Mouse (Mus musculus) common myeloid progenitor, adult 5-6 weeks (primary cell): Measurements from ENCODE around the gene Col23a1. TPM values are rescaled to one million over a fixed set of nuclear protein-coding genes. Genes with fewer than 3 reads are reported as not detected.

Experiments
- ATAC-seq: replicated peaks from 2 replicates; pipeline ENCODE4 v1.8.0; 2016; ENCODE audit warnings: low read depth, mild to moderate bottlenecking, moderate TSS enrichment, inconsistent platforms; ENCODE audit not compliant: poor library complexity, severe bottlenecking
- total RNA-seq: library from RNA; stranded (forward); fragments of 200-1000, 187-1606 nt; gene quantifications from 2 replicates; pipeline ENCODE4 v1.2.3, GENCODE M21; 2017

Gene Col23a1
- total RNA-seq, 1 experiment from 2014 or later, result 0.18 TPM

DNA sequence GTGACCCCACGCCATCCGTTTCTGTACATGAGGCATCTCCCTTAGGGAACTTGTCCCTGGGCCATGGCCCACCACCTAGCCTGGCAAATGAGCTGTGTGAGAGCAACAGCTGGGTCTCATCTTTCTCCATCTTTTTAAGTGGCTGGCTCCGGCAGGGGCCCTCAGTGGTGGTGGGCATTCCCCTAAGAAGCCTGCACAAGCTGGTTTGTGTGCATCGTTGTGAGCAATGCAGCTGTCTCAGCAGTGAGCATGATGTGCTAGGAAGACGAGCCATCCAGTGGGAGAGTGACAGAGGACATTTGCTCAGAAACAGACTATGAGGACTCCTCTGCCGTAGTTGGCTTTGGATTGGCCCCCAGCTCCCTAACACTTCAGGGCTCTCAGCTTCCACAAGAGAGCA is 179.0 kb downstream of the Col23a1 start:
- ATAC-seq, result no peak

DNA sequence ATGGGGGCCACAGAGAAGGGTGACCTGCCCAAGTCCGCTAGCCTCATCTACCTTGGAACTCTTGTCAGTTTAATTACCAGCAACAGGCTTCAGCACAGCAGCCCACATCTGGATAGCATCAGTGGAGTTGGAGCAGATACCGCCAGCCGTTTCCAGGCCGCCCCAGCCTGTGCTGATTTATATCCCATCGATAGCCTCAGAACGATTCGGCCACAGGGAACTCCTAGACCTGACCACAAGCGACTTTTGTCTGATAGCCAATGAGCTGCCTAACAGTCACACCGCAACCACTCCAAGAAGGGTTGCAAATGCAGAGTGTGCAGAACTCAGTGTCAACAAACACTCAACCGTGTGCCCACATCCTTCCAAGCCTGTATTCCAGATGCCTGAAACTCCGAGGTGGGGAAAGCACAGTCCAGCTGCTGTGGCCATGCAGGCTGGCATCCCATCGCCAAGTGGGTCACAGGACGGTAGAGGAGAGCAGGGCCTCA is 179.7 kb downstream of the Col23a1 start:
- no peak for ATAC-seq

DNA sequence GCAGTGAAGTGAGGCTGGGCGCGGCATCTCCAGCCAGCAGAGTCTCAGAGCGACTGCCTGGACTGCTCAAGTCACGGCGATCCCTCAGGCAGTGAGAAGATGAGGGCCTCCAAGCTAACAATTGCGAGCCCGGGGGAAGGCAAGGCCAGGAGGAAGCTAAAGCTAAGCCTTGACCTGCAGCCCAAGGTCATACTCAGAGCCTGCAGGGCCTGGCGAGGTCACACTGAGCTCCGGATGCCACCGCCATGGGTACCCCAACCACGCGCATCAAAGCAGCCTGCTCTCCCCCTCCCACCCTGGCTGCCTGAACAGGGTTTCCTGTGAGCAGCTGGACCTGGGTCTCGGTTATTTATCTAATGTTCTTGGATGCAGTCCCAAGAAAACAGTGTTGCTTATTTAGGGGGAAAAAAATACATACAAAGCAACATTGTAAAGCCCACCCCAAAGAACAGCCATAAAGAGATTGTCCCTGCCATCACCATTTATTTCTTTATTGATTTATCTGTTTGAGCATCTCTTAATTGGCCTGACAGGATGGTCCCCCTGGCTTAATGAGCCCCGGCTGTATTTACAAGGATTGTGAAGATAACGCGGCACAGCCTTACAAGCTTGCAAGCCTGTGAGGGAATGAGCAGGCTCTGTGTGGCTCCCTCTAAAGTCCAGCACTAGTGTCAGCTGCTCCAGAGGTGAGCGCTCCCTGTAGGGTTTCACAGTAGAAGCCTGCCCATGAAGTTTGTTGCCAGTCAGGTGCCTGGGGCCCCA is 180.8 kb downstream of the Col23a1 start:
- ATAC-seq, result no peak

DNA sequence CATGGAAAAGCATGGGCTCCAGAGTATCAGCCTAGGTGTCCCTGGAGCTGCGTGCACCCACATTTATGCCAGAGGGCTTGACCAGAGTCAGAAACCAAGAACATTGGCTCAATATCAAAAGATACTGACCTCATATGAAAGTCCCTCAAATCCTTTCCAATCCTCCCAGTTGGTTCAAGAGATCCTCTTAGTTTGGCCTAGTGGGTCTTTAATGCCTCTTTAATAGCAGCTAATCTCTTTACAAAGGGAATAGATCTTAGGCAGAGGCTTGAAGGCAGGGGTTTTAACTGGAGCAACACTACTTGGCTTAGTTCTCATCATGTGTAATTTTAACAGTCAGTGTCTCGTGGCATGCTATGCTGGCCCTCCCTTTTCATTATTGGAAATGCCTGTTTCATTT is 184.0 kb downstream of the Col23a1 start:
- no peak for ATAC-seq

DNA sequence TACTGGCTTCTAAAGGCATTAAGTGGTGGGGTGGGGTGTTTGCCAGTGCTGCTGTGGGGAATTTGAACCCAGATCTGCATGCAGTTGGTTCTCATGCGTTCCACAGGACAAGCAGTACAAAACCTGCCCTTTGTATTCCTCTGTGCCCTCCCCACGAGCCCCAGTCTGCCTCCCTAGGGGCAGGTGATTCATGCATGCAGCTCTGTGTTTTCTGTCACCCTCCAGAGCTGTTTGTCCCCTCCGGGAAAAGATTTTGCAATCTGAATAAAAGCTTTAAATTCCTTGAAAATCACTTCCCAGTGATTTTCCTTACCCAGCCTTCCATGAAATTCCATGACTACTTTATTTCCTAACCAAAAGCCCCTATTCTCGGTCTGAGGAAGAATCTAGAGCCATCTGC is 186.8 kb downstream of the Col23a1 start:
- ATAC-seq, result no peak

DNA sequence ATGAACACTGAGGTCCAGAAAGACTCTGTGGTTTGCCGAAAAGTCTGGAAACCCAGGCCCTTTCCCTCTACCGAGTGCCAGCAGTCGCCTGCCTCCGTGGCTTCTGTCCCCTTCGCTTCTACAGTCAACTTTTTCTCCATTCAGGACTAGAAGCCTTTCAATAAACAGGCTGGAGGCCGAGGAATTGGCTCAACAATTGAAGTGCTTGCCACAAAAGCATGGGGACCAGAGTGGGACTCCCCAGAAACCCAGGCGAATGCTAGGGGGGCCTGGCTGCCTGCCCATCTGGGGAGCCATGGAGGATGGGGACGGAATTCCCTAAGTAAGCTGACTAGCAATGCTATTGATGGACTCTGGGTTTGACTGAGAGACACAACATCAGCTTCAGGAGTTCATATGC is 187.9 kb downstream of the Col23a1 start:
- ATAC-seq, result no peak

DNA sequence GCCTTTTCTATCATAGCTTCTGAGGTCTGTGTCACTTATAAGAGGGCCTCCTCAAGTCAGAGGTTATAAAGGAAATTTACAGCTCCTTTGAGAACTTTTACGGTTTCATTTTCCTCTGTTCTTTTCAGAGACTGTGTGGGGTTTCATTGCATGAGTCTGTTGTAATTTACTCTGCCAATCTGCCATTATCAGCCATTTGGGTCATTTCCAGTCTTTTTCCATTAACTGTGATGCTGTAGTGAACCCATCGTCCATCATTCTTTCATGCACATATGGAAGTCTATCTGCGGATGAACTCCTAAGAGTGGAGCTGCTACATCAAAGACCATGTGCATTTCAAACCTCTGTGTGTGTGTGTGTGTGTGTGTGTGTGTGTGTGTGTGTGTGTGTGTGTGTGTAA is 192.5 kb downstream of the Col23a1 start:
- no peak for ATAC-seq

DNA sequence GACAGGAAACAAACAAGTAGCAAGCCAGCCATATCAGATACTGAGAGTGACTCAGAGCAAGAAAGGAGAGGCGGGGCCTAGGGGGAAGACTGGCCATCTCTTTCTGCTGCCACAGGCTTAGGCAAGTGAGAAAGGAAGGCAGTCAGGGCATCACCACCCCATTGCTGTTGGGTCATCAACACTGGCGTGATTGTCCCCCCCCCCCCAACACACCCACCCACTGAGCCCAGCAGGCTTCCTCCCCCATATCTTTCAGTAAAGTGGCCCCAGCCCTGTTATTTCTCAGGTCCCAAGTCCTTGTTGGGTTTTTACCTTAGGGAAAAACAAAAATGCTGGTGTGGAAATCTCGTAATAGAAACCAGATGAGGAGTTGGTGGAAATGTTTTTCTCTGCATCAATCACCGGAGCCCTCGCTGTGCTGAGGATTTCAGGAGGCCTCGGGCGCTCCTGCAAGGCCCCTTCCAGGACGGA is 195.4 kb downstream of the Col23a1 start:
- no peak for ATAC-seq

DNA sequence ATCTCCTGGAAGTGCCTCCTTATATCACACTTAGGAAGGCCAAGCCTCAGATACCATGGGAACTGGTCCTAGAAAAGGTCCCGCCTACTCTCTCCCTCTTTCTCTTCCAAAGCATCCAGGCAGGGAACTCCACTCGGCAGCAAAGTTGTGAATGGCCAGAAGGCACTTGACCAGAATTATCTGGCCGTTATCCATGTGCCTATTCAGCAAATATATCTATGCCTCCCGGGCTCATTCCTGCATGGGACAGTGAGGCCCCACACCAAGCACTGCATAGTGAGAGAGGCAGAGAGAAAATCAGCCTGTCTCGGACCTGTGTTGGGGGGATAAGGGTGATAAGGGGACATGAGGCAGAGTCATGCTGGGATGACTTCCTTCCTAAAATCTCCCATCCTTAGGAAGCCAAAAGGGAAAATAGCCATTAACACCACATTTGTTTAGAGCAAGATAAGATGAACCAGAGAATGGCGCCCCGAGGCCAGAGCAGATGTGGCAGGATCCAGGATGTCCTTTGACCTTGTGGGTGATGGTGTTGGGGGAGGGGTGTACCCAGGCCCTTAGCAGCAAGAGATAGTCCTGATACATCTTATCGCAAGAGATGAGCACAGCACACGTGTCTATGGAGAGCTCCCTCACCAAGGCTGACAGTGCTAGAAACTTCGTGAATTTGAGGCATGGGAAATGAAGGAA is 196.2 kb downstream of the Col23a1 start:
- ATAC-seq, result no peak

DNA sequence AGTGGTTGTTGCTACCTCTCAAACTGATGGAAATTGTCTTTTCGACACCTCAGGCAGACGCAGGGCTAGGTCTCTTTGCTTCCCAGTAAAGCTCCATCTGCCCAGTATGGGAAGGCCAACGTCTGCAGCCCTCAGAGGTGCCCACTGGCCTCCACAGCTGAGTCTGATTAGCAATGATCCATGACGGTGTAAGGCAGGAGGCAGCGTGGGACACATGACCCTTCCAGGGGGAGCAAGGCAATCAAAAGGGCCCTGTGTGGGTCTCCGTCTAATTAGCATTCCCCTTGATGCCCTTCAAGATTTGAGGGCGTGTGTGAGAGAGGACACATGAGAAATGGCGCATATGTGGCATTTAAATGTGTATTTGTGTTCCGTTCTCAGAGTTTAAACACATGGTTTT is 199.1 kb downstream of the Col23a1 start:
- no peak for ATAC-seq

DNA sequence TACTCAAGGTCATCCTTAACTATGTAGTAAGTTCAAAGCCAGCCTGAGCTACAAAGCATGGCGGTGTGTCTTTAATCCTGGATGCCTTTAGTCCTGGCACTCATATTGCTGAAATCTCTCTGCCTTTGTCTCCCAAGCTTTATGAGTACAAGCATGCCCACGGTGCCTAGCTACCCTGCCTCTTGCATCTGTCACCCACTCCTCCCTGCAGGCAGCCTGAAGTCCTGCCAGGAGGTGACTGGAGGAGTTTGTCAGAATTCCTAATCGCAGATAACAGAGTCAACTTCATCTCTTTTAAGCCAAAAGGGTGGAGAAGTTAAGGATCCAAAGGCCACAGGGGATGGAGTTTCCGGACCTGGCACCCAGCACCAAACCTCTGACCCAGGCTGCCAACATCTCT is 203.7 kb downstream of the Col23a1 start:
- ATAC-seq, result no peak

DNA sequence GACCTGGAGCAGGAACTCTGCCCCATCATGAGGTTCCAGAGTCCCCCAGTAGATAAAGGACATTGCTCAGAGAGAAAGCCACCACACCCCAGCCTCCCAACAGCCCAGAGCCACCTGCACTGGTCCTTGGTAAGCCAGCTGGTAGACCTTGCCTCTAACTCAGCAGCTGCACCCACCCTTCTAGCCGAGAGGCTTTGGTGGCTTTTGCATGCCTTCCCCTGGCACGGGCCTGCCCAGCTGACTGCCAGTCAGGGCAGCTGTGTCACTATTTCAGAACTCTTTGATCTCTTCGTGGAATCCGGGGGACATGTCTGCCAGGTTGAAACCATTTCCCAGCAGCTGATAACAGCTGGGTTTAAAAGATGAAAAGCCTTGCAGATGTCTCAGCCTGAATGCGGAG is 204.5 kb downstream of the Col23a1 start:
- ATAC-seq, result no peak

DNA sequence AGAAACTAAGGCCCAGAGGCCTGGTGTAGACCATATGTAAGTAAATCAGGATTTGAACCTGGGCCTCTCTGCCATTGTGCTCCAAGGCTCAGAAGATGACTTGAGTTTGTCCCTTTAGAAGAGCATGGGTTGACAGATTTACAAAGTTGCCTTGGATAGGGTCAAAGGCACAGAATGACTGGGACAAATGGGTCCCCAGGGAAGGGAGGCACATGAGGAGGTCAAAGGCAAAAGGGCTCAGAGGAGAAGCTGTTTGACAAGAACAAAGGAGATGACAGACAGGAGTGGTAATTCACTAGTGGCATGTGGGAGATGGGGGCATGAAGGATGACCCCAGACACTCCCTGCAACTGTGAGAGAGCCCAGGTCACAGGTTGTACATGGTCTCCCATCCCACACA is 210.1 kb downstream of the Col23a1 start:
- ATAC-seq, result no peak

DNA sequence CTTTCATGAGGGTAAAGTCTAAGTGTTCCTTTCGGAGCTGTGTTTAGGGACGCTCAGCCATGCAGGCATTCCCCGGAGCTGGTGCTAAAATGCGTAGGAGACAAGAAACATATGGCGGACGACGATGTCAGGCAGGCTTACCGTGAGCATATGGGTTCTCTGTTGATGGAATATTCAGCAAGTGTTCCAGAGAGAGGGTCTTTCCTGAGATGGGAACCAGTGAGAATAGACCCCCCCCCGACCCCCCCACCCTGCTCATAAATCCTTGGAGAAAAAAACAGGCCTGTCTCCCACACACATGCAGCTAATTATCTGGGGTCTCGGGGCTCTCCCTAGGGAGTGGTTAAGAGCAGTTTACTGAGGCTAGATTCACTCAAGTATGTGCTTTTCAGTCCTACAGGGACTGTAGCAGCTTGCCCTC is 212.7 kb downstream of the Col23a1 start:
- no peak for ATAC-seq

DNA sequence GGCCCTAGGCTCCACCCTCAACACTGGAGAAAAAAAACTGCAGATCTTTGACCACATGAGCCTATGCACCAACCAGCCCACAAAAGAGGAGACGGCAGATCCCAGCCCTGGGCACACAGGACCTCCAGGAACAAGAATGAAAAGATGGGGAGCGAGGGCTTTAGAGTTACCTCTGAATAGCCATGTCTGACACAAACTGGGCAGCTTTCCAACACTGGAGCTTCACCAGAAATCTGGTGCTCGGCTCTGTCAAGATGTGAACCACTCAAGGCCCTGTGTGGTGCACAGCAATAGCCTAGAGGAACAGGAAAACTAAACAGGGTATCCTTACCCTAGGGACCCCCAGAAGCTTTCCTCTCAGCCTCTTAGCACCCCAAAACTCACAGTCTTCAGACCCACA is 215.2 kb downstream of the Col23a1 start:
- ATAC-seq, result no peak

DNA sequence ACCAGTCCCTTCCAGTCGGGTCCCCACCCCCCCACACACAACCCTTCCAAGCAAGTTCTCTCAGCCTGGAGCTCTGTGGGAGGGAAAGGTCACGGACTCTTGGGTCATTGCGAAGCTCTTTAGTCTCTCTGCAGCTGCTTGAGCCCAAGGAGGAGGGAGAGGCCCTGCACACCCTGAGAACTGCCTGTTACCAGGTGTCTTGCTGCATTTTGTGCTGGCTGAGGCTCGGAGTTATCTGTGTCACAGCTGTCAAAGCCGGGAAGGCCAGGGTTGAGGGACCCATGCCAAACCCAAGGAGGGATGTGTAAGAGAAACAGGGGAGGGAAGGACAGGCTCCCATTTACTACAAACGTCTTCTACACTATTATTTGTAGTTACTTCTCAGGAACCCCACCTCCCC is 218.3 kb downstream of the Col23a1 start:
- ATAC-seq, result no peak

DNA sequence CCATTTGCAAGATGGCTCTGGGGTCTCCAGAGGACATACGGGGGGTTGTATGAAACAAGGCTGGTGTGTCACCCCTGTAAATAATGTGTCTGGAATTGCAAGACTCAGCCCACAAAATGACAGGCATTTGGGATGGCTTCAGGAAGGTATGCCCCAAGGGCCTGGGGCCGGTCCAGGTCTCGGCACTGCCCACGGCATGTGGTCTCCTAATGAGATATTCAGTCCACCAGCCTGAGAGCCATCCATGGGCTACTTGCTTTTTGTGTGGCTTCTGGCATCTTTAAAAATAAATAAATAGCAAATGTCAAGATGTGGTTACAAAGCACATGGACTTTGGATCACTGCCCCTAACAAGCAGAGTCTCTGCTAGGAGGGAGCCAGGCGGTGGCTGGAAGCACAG is 219.5 kb downstream of the Col23a1 start:
- ATAC-seq, result no peak

DNA sequence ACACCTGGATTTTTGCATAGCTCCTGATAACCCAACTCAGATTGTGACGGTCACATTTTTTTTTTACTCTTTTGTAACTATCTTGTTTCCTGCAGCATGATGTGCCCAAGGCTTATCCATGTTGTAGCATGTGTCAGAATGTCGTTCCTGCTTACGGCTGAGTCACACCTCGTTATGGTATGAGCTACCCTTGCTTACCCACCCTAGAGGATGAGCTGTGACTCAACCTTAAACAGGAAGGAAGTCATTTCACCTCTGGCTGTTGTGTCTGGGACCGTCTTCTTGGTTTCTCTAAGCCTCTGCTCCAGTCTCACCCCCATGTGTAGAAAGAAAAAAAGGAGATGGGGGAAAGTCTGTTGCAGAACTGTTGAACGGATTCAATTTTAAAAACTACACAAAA is 223.3 kb downstream of the Col23a1 start:
- ATAC-seq, result no peak

DNA sequence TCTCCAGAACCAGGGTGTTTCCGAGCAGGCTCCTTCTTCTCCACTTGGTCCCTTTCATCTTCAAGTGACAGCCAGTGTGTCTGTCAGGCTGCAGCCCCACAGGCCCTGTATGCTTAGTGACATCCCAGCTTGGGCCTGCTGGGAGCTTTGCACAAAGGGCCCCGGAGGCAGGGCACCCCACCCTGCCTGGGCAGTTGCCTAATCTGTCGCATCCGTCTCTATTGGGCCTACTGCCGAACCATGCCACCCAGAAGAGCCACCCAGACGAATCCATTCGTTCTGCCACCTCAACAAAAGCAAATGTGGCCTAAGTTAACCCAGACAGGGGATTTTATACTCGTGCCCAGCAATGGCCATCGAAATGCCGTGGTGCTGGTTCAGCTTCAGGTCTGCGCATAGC is 225.6 kb downstream of the Col23a1 start:
- ATAC-seq, result no peak

DNA sequence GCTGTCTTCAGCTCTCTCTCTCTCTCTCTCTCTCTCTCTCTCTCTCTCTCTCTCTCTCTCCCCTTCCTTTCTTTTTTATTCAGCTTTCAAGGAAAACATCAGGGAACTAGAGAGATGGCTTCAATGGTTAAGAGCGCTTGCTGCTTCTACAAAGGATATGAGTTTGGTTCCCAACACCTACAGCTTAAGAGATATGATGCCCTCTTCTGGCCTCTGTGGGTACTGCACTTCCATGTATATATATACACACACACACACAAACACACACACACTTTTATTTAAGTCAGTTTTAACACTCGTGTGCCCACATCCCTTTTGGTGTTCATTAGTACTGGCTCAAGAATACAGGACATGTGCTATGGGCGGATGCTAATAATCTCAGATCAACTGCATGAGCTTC is 228.4 kb downstream of the Col23a1 start:
- ATAC-seq, result no peak

DNA sequence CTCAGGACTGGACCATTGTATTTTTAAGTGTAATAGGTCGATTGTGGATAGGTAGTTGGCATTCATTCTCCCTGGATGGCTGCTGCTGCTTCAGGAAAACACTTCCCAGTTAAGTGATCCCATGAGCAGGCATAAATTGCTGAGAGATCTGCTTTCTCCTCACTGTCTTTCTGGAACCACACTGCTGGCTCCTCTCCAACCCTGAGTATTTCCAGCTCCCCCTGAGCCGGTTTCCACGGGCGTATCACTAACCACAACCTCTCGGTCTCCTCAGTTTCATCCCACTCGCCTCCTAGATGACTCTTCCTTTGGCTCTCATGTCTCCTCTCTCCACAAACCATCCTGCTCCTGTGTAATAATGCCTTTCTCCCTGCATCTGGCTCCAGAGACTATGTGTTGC is 228.9 kb downstream of the Col23a1 start:
- no peak for ATAC-seq

DNA sequence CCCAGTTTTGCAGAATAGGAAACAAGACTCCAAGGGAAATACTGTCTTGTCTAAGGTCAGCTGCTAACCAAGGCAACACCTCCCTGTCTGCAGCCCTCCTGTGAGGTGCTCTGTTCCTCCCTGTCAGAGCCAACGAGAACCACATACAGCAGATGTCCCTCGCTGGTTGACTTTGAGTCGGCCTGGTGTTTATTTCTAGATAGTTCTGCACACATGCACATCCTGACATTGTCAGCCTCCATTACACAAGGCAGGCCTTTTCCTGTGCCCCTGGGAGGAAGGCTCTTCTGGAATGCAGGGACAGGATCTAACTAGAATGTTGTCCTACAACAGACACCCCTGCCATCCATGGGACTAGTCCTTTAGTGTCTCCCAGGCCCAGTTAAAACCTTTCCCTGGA is 231.7 kb downstream of the Col23a1 start:
- ATAC-seq, result no peak
